Mouse (Mus musculus): Measurements from ENCODE around the gene Capza3.

GRCm38 (mm10) chr6:140005181-140005580 lies 35.9 kb upstream of the Capza3 start:
- TF ChIP-seq CTCF (IDR thresholded peaks at IDR 0.05; ENCODE audit: insufficient read depth, low read length) (no peak), POLR2A (IDR thresholded peaks at IDR 0.05; ENCODE audit: borderline replicate concordance, extremely low read depth, low read depth, low read length) (no peak)
